Mouse (Mus musculus): Measurements from ENCODE around the gene Cdh24.

Gene Cdh24

DNA sequence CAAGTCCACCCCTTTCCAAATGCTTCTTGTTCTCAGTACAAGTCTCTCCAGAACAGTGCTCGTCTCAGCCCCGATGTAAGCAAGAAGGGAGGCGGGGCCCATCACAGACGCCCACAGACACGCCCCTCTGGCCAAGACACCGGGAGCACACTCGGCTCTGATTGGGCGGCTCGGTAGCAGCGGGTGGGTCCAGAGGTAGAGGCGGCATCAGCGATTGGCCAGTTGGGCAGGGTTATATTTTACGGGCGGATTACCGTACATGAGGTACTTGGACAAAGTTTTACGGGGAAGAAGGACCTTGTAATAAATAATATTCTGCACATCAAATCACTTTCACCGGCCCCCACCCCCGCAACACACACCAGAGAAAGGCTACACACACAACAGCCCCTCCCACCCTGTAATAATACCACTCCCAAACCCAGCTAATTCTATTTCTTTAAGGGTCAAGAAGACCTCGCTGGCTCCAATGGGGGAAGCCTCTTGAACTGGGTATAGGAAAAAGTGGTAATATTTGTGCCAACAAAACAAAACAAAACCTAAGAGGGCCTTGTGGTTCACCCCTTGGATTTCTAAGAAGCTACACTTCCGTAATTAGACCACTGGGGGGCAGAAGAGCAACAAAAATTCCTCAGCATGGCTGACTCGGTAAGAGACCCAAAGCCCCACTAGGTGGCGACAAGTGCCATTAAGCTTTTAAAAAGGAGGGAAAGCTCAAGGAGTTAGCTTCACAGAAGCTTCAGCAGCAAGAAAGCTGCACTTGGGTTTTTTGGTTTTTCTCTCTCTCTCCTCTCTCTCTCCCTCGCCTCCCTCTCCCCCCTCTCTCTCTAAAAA lies 9.7 kb upstream of the Cdh24 start:
- TF ChIP-seq GATA4 (IDR thresholded peaks at IDR 0.05; ENCODE audit: insufficient replicate concordance, low read length), result no peak

DNA sequence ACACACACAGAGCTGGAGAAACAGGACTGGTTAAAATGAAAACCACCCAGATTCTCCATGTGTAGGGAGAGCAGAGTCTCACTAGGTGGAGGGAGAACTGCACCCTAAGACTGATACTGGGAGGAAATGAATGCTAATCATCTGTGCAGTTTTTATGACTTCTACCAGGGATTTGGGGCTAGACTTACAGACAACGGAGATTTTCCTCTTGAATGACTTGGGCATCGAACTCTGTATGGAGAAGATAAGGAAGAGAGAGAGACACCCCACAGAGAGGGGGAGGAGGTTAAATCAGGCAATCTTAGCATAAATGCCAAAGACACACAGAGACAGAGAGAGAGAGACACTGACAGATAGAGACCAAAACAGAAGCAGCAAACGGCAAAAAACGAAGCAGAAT lies 6.7 kb upstream of the Cdh24 start:
- TF ChIP-seq GATA4 (IDR thresholded peaks at IDR 0.05; ENCODE audit: insufficient replicate concordance, low read length), result no peak

DNA sequence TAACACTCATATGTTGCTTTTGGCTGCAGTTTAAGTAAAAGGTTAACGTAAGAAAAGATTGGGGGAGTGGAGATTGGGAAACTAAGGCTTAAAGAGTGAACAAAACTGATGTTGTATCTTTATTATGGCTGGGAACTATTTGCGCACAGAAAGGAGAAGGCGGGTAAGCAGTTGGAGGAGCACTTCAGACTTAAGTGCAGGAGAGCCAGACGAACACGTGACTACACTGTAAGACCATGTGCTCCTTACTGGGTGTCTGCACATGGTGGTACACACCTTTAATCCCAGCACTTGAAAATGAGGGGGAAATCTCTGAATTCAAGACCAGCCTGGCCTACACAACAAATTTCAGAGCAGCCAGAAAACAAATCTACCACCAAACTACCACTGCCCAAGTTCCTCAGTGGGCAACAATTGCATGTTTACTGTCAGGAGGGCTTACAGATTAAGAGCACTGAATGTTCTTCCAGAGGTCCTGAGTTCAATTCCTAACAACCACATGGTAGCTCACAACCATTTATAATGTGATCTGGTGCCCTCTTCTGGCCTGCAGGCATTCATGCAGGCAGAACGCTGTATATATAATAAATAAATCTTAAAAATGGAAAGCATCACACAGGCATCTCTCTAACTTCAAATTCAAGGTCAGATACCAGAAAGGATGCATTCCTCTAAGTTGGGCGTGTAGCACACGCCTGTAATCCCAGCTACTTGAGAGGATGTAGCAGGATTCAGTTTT lies 5.9 kb upstream of the Cdh24 start:
- TF ChIP-seq GATA4 (IDR thresholded peaks at IDR 0.05; ENCODE audit: insufficient replicate concordance, low read length), result no peak

DNA sequence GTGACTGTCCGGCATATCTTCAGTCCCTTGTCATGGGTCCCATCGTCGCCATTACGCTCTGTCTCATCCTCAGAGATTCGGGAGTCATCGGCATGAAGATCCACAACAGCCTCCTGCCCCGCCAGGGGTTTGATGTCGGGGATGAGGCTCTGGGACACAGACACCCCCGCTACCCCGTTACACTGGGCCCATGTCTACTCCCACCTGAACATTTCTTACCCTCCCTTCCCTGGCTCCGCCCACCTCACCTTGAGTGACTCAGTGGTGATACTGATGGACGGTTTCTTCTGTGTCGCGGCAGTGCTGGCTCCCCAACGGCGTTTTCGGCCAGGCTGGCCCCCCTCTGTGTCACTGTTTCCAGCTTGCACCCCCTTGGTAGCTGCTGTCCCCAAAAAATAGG lies 5.3 kb upstream of the Cdh24 start:
- TF ChIP-seq GATA4 (IDR thresholded peaks at IDR 0.05; ENCODE audit: insufficient replicate concordance, low read length), result no peak

DNA sequence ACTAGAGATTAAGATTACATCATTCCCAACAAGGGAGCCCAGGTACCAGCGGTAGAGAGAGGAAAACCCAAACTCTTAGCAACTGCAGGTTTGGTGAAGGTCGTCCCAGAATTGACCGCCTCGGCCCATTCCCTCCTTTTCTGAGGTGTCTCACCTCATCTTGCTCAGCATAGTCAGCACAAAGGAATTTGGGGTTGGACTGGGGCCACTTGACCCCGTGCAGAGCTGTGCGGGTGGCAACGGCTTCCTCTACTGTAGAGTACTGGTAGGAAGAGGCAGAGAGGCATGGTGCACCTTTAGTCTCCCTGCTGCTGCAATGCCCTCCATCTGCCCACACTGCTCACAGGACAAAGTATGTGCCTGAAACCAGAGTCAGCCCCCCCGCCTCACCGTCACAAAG lies 3.1 kb upstream of the Cdh24 start:
- no peak for TF ChIP-seq GATA4 (IDR thresholded peaks at IDR 0.05; ENCODE audit: insufficient replicate concordance, low read length)

DNA sequence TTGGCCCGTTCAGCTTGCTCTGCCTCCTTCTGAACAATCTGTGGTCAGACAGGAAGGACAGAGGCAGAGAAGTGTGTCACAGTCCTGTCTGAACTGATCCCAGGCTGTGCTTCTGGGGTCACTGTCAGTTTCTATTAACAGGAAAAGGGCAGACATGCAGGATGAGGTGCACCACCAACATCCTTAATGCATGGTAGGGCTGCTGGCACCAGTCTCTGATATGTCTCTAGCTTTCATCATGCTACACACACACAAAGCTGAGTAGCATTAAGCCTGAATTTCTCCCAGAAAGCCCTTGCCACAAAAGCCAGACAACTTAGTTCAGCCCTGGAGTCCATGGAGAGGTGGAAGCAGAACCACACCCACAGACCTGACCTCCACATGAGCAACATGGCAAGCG lies 1.8 kb upstream of the Cdh24 start:
- no peak for TF ChIP-seq GATA4 (IDR thresholded peaks at IDR 0.05; ENCODE audit: insufficient replicate concordance, low read length)

DNA sequence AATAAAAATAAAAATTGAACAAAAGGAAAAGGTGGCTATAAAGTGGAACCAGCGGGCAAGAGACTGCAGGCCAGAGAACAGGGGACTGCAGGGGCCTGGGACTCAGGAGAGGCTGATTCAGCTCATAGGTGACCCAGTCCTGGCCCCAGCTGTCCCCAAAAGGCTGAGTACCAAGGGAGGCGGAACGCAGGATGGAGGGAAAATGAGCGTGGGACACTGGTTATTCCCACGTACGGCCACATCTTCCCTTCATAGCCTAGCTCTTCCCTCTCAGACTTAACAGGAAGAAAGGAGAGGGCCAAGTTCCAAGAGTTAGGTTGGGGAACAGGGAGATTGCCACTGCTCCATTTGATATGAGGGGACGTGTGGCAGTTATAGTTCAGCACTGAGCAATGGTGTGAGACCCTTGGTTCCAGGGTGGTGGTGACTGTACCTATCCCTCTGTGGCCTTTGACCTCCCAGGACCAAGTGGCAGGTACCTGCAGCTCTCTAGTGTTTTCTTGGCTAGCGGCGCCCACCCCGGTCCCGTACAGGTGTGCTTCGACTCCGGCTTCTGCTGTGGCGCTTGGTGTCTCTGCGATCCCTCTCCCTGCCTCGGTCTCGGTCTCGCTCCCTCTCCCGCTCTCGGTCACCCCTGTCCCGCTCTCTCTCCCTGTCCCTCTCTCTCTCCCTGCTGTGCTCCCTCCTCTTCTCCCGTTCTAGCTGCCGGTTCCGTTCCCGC lies 1.2 kb upstream of the Cdh24 start:
- TF ChIP-seq GATA4 (IDR thresholded peaks at IDR 0.05; ENCODE audit: insufficient replicate concordance, low read length), result no peak

DNA sequence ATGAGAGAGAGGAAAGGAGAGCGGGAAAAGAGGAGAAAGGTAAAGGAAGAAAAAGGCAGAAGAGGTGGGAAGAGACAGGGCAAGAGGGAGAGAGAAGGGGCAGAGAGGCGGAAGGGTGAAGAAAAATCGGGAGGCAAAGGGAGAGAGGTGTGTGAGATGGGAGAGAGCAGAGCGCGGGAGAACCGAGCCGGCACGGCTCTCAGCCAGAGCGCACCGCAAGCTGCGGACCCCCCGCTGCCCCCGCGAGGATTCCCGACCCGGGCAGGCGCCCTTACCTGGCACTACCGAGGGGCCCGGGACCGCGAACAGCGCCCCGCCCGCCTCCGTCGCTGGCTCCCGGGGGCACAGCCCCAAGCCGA lies 239 bp downstream of the Cdh24 start, which contains the start of gene Gm17606:
Gm17606 (plus strand) TSS at position 7 of the 359 bp plus-strand sequence.
- no peak for TF ChIP-seq GATA4 (IDR thresholded peaks at IDR 0.05; ENCODE audit: insufficient replicate concordance, low read length)

DNA sequence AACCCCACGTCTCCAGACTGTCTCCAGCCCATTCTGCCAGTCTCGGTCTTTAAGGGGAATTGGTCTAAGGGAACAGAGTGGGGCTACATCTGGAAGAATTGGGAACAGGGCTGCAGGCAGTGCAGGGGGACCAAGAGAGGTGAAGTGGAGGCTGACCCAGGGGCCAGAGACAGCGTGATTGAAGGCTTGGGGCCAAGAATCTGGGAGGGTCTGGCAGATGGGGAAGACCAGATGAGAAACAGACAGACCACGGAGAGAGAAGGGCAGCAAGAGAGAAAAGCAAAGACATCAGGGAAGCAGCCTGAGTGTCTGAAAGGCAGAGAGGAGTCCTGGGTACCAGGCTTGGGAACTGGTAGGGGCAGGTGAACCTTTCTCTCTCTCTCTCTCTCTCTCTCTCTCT lies 1.0 kb downstream of the Cdh24 start:
- no peak for TF ChIP-seq GATA4 (IDR thresholded peaks at IDR 0.05; ENCODE audit: insufficient replicate concordance, low read length)

DNA sequence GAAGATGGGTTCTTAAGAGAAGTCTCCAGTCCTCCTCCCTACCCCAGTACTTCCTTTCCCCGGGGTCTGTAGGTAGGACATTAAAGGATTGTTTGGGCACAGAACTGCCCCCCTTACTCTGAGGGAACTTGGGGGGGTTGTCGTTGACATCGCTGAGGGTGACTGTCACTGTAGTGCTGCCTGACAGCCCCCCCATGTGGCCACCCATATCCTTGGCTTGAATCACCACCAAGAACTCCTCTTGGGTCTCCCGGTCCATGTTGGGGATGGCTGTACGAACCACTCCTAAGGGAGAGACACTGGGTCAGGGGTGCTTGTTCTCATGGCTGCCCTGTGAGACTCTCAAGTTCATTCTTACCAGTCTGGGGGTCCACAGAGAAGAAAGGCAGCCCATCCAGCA lies 3.0 kb downstream of the Cdh24 start:
- no peak for TF ChIP-seq GATA4 (IDR thresholded peaks at IDR 0.05; ENCODE audit: insufficient replicate concordance, low read length)

DNA sequence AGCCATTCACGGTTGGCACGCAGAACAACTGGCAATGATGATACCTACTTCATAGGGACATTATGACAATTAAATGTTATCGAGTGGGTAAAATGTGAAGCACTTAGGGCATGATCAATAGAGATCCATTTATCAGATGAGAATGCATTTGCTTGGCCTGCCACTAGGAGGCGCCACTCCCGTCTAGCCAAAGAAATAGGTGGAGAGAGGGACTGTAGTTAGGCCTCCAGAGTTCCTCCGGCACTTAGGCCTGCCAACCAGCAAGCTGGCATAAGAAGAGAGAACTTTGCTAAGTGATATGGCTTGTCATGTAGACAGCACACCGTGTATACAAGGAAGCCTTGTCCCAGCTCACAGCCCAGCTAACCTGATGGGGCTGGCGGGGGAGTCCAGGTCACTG lies 4.2 kb downstream of the Cdh24 start:
- no peak for TF ChIP-seq GATA4 (IDR thresholded peaks at IDR 0.05; ENCODE audit: insufficient replicate concordance, low read length)

DNA sequence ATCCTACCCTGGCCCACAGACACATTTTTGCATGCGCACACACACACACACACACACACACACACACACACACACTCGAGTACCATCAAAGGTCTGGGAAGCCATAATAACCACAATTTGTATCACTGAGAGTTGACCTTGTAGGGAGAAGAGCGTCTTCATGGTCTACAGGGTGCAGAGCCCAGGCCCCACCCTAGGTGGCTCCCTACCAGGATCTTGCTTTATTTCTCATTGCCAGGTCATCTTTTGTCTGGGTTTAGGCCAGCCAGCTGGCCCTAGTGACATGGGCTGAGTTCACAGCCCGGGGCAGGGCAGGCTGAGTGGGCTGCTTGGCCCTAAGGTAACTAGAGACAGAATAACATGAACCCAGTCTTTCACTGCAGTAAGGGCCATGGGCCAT lies 7.0 kb downstream of the Cdh24 start:
- TF ChIP-seq GATA4 (IDR thresholded peaks at IDR 0.05; ENCODE audit: insufficient replicate concordance, low read length), result no peak

DNA sequence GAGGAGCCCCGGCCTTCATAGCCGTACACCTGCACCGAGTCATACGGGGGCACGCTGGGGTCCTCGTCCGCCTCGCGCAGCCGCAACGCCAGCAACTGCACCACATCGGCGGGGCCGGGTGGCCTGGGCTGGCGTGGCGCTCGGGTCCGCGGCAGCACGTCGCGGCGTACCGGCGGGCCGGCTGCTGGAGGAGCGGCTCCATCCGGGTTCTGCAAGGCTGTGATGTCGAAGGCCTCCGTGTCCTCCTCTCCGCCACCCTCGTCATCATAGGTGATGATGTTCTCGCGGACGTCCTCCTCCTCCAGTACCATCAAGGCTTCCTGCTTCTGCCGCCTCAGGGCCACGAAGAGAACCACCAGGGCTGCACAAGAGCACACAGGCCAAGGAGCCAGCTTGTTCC lies 8.9 kb downstream of the Cdh24 start:
- no peak for TF ChIP-seq GATA4 (IDR thresholded peaks at IDR 0.05; ENCODE audit: insufficient replicate concordance, low read length)

DNA sequence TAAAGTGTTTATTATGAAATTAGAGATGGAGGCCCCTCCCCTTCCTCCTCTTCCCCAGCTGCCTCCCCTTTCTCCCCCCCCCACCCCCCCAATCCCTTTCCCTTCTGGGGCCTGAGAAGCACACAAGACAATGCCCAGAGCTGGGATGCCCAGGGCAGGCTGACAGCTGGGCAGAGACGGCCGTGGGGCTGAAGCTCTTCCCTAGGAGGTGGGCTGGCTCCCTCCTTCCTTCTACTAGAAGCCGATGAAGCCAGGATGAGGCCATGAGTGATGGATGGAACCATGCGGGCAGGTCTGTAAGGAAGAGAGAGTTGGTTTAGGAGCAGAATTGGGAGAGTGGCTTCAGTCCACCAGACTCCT lies 9.9 kb downstream of the Cdh24 start:
- no peak for TF ChIP-seq GATA4 (IDR thresholded peaks at IDR 0.05; ENCODE audit: insufficient replicate concordance, low read length)

DNA sequence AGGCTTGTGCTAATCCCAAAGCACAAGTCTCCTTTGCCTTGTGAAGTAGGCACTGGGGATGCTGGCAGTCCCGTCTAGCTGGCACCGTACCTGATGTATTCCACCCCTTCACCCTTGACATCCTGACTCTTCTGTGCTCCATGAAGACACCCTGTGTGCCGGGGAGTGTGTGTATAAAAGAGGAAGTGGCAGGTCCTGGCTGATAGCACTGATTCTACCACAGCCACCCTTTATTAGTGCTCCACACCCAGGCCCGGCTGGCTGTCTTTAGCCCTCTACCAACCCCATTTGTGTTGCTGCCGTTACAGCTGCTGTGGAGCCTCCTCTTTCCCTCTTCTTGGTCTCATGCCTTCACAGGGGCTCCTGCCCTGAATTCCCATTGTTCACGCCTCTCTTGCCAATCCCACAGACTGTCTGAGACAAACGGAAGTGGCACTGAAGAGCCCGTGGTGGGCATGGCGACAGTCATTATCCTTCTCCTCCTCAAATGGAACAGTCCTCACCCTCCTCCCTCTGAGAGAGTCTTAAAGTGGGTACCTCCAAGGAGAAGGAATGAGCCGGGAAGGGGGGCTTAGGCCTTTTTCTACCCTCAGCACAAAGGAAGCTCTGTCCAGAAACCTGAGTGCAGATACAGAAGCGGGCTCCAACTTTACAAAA lies 10.5 kb downstream of the Cdh24 start:
- TF ChIP-seq GATA4 (IDR thresholded peaks at IDR 0.05; ENCODE audit: insufficient replicate concordance, low read length), result no peak

Measured in liver, adult (tissue).